Mouse (Mus musculus) thymus, postnatal 4 days (tissue): ENCODE results near the gene Ttc23.

Source experiments
- DNase-seq: peaks from one replicate; pipeline ENCODE4 v3.0.0; 2021

Ttc23 gene

DNA sequence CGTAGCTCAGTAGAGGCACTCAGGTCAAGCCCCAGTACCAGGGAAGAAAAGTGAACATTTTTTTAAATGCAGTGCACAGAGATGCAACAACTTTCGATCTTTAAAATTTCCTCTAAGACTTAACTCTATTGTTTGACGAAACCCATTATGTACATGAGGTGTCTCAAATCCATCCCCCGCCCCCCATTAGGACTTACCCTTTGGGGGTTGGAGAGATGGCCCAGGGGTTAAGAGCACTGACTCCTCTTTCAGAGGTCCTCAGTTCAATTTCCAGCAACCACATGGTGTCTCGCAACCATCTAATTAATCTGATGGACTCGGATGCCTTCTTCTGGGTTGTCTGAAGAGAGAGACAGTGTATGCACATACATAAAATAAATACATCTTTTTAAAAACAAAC, 1.1 kb upstream of the Ttc23 start:
- DNase-seq: no peak

DNA sequence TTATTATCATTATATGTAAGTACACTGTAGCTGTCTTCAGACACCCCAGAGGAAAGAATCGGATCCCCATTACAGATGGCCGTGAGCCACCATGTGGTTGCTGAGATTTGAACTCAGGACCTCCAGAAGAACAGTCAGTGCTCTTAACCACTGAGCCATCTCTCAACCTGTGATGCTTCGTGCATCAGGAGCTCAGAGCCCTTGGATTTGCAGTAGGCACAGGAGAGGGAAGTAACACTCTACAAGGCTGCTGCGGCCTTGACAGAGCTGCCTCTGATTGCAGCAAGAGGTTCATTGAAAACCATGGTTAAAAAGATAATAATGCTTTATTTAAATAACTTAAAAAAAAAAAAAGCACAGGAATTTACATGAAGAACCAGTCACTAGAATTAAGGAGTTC, 1.2 kb downstream of the Ttc23 start:
- DNase-seq: no peak

GRCm38 (mm10) chr7:67652211-67652610, 5.0 kb downstream of the Ttc23 start:
- DNase-seq: no peak

- DNase-seq: no peak
These were observed 7.5 kb downstream of the Ttc23 start for GRCm38 (mm10) chr7:67654668-67655067.

DNA sequence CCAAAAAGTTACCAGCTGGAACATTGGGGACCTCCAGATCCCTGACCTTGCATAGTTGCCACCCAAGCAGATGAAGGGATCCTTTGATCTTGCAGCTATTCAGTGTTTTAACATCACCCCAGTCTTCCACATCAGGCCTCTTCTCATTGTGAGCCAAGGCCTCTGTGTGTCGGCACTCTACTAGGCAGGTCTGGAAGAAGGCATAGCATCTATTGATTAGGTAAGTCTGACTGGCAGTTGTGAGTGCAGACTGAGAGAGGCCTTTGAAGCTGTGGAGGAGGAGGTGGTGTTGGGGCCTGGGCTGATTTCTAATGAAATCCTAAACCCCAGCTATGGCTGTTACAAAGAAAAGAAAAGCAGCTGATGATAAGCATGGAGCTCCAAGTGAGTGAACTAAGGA, 8.0 kb downstream of the Ttc23 start:
- no peak for DNase-seq

DNA sequence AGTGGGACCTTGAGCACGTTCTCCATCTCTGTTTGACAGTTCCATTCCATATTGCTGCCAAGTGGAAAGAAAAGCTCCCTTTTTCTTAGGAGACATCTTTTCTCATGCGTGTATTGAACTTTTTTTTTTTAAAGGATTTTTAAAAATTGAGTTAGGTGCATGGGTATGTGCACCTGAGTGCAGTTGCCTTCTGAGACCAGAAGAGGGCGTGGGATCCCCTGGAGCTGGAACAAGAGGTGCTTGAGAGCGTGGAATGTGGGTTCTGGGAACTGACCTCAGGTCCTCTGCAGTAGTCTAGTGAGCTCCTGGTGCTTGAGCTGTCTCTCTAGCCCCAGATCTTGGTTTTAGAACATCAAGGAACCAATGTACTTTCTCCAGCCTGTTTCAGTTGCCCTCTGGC, 10.9 kb downstream of the Ttc23 start:
- no peak for DNase-seq

DNA sequence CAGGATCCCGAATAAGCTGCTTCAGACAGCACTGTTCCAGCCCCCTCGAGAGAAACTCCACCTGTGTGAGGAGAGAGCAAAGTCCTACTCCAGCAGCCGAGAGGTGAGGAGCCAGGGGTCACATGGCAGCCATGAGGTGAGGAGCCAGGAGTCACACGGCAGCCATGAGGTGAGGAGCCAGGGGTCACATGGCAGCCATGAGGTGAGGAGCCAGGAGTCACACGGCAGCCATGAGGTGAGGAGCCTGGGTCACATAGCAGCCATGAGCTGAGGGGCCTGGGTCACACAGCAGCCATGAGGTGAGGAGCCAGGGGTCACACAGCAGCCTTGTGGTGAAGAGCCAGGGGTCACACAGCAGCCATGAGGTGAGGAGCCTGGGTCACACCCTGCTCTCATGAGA, 15.2 kb downstream of the Ttc23 start:
- DNase-seq: no peak

- DNase-seq: no peak
These were observed 16.9 kb downstream of the Ttc23 start for GRCm38 (mm10) chr7:67663981-67664694.

DNA sequence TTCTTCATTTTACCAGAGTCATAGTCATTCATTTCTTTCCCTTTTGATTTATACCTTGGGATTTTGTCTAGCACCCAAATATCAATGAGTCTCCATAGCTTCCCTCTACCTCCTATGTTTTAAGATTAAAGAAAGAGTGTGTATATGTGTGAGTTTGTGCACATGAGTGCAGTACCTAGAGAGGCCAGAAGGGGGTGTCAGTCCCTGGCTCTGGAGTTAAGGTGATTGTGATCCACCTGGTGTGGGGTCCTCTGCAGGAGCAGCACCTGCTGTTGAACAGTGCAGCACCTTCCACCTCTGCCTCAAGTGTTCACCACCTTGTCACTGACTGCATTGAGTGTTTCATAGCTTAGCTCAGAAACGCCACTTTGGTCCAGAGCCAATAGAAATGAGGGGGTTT, 23.8 kb downstream of the Ttc23 start:
- no peak for DNase-seq

DNA sequence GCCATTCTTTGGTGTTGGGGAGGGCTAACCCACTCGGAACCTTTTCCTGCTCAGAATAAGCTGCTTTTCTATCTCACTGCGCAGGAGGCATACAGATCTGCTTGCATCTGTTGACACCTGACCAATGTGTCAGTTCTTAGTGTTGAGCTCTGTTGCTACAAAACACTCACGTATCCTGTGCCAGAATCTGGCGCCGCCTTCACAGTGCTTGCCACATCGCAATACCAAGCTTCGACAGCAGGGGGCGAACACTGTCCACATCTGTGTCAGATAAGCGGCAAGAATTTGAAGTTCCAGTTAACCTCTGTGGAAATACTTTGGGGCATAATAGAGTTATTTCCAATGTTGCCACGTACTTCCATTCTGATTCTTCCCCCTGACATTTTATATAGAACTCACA, 25.4 kb downstream of the Ttc23 start:
- DNase-seq: peak; percentile 97

DNA sequence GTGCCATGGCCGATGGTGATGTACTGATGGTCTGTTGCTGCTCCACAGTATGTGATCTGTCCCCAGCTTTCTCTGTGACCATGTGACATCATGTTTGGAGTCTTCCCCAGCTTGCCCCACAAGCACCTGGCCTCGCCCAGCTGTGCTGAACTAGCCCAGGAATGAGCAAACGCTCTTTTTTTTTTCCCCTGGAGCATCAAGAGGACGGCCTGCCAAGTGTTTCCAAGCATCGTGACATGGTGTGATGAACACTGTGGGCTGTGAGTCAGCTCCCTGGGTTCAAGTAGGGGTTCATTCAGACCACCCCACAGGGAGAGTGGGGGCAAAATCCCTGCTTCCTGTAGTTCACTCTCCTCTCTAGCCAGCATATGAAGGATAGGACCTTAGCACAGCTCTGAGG, 26.4 kb downstream of the Ttc23 start:
- DNase-seq: no peak

DNA sequence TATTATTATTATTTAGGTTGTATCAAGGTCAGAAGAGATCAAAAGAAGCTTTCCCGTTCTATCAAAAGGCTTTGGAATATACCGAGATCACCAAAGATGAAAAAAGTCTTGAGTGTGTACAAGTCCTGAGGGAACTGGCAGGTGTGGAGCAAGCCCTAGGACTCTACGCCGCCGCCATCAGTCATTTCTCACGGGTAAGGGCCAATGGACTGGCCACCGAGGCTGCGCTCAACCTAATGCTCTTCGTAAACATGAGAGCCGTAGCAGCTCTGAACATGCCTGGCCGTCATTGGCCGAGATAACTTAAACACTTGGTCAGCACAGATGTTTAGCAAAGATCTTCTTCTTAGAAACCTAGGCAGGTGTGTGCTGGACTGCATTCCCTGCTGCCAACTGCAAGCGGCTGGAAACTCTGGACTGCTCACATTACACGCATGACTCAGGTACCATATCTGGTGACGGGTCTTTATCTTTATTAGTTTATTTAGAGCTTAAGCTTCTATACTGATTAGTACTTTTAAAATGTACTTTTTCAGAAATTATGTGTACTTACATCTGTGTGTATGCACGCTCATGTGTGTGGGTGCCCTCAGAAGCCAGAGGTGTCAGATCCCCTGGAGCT, 31.8 kb downstream of the Ttc23 start:
- DNase-seq: no peak

- no peak for DNase-seq
These were observed 33.9 kb downstream of the Ttc23 start for GRCm38 (mm10) chr7:67681078-67681477.

GRCm38 (mm10) chr7:67683006-67683405, 35.8 kb downstream of the Ttc23 start:
- no peak for DNase-seq

DNA sequence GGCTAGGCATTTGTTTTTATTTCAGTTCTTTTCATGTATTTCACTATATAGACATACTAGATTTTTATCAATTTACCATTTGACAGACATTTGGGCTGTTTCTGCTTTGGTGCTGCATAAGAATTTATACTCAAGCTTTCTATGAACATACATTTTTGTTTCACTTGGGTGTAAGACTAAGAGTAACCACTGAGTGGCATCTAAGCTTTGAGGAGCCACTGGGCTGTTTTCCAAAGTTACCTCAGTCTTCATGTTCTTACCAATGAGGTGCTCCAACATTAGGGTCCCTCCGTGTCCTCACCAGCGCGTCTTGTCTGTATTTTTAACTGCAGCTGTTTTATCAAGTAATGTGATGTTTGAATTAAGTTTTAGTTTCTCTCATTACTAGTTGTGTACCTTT, 39.3 kb downstream of the Ttc23 start:
- DNase-seq: no peak

GRCm38 (mm10) chr7:67688281-67688680, 41.1 kb downstream of the Ttc23 start:
- DNase-seq: no peak

DNA sequence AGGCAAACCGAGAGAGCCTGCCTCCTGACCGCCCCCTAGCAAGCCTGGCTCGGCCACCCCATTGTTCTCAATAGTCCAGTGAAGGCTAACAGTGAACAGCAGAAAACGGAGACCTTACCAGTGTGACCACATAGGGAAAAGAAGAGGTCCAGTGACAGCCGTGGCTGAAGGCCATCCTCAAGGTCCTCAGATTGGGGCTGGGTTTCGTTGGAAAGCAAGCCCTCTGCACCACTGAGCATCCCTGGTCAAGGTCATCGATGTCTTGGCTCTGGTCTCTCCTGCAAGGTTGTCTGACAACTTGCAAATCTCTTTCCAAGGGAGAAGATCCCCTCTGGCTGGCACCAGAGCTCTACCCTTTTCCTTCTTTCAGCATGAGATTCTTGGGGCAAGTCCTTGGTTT, 42.6 kb downstream of the Ttc23 start:
- no peak for DNase-seq

DNA sequence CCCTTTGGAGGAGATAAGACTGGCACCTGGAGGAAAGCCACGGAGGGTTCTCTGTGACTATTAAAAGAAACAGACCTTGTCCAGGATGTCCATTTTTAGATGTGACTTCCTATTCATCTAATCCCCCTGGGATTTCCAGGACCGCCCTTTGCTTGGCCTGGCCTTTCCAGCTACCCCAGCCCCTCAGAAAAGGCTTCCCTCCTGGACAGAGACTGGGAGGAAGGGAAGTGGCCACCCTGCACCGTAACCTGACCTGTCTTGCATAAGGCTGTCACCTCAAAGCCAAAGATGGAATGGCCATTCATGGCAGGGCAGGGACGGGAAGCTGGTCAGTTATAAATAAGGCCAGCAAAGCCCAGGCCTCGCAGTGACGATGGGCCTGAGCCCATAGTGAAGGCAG, 43.8 kb downstream of the Ttc23 start:
- DNase-seq: no peak

DNA sequence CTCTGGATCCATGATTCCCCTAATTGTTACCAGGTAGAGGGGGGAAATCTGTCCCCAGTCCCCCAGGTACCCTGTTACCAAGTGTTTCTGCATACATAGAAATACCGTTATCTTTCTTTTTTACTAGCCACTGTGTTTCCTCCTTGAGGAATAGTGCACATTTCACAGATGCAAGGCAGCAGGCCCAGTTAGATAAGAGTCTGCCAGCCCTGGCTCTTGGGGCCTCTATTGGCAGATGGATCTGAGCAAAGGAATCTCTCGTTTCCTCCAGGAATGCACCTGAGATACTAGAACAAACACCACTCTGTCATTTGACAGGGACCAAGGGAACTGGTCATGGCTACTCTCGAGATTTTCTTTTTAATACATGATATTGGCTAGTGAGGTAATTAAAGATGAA, 44.9 kb downstream of the Ttc23 start:
- no peak for DNase-seq

GRCm38 (mm10) chr7:67692791-67693538, 45.8 kb downstream of the Ttc23 start:
- DNase-seq: no peak

GRCm38 (mm10) chr7:67695906-67696305, 48.7 kb downstream of the Ttc23 start:
- no peak for DNase-seq

- DNase-seq: no peak
These were observed 50.9 kb downstream of the Ttc23 start for GRCm38 (mm10) chr7:67697892-67698630.

GRCm38 (mm10) chr7:67699301-67699700, 52.1 kb downstream of the Ttc23 start:
- DNase-seq: no peak

DNA sequence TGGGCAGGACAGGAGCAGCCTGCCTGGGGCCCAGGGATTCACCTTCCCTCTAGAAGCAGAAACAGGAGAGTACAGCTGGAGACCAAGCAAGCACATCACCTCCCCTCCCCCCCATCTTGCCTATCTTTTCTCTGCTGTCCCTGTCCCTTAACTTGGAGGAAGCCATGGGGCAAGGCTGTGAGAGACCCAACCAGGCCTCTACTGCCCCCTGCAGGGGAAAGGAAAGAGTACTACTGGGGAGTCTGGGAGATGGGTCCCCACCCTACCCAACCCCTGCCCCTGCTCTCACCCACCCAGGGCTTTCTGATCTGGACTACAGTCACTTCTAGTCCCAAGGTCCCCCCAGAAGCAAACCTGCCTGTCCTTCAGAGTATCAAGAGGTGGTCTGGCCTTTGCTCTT, 53.6 kb downstream of the Ttc23 start:
- peak; percentile 70 for DNase-seq
